Mouse (Mus musculus): ENCODE measurements around the gene 2900026A02Rik. TPM values are rescaled to one million over a fixed set of nuclear protein-coding genes. Genes with fewer than 3 reads are reported as not detected.

The 2900026A02Rik gene
- total RNA-seq, 2 experiments from 2014 or later: 21.3 to 25.8 TPM

DNA sequence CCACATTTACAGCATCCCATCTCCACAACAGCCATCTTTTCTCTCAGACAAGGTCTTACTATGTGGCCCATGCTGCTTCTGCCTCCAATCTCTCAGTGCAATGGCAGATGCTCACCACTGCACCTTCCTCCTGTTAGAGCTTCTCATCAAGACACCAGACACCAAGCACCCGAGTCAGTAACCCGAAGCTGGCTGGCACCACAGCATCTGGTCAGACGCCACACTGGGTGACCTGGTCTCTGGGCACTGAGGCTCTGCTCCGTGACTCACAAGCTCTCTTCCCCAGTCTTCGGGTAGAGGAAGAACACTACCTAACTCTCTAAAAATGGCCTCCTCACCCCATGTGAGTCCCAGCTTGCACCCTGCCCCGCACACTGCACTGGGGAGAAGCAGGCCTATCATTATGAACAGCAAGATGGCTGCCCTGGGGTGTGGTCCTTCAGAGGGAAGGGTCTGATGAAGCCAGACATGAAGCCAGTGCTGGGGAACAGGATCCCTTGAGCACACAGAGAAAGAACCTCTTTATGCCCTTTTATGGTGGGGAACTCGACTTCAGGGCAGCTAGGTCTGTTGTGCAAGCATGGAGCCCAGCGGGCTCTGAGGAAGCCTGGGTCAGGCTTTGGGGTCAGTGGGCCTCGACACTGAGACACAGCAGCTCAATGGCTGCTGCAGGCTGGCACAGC, 70.0 kb downstream of the 2900026A02Rik start:
- peak; percentile 83 for DNase-seq (ENCODE audit: low spot score)

DNA sequence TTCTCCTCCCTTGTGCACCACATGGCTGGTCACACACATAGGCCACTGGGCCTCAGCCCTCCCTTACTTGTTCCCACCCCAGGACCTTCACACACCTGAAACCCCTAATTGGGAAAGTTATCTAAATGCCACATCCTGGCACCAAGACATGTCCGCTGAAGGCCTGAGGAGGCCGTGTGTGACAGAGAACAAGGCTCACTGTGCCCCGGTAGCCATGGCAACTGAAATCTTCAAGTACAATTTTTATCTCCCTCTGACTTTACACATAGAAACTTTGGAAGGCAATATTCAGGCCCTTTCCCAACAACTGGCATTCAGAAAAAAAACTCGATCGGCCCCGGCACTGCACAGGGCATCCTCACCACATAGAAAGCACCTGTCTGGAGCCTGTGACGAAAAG, 72.0 kb downstream of the 2900026A02Rik start:
- DNase-seq (ENCODE audit: low spot score): no peak

DNA sequence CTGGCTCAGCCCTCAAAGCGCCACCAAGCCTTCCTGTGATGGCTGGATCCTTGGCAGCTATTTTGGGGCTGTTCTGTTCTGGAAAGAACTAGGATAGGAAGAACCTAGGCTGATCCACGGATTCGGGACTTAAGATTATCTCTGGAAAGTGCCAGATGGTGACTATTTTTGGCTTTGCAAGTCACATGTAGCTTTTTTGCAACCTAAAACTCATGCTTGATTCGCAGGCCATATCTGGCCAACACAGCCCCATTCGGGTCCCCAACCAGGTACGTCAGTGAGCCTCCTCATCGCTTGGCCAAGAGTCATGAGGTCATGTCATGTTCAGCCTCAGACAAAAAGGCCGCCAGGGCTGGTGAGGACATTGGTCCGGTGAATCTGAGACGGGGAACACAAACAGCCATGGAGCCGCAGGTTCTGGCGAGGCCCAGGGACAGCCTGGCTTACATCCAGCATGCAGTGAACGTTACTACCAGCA, 73.0 kb downstream of the 2900026A02Rik start:
- DNase-seq (ENCODE audit: low spot score): peak; percentile 48

DNA sequence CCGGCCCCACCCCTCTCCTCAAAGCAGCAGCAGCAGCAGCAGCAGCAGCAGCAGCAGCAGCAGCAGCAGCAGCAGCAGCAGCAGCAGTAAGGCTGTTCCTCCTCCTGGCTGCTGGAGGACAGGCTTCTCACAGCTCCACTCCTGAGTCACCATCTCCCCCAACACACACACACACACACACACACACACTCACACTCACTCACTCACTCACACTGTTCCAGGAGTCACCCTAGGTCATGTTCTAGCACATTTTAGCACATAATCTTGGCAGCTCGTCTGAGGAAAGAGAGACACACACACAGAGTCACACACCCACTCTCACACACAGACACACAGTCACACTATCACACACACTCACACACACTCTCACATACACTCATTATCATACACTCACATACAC, 74.4 kb downstream of the 2900026A02Rik start:
- no peak for DNase-seq (ENCODE audit: low spot score)

DNA sequence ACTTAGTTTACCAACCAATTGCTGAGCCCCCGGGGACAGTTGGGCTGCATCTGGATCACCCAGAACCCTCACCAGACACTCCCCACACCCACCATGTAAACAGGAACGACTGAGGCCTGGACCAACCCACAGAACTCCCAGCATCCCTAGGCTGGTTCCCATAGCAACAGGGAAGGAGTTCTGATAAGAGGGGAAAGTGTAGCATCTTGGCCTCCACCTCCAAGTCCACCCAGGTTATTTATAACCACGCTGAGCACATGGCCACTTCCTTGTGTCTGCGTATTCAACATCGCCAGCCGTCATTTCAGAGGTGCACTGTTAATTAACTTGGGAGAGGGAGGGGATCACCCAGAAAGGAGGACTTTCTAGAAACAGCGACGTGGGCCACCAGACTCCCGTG, 75.9 kb downstream of the 2900026A02Rik start:
- DNase-seq (ENCODE audit: low spot score): no peak

DNA sequence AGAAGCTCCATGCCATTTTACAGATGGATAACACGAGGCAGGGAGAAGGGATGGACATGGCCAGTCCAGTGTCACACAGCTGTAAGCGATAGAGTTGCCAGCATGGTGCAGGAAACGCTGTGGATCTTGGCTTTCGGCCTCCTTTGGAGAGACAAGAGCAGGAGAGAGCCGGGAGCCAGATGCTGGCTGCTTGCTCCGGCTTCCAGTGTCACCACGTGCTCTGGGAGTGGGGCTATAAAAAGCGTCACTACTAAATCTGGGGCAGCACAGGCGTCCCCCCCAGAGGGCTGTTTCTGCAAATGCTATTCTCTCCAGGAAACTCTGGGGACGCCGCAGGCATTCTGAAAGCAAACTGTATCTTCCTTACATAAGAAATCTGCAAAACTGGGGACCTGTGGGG, 78.5 kb downstream of the 2900026A02Rik start:
- DNase-seq (ENCODE audit: low spot score): peak; percentile 89

DNA sequence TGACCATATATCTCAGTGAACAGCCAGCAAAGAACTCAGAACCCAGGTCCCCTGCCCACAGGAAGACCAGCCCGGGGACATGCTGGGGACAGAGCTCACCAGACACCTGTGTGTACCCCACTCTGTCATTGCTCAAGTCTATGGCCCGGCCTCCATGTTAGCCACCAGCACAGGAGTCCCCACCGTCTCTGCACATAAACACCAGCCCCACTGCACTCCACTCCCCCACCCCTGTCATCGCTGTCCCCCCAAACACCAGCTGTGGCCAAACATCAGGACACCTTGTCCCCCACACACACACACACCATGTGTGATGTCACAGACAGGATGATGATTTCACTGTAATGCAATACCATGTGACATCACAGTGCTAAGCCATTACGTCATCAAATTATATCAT, 79.0 kb downstream of the 2900026A02Rik start:
- no peak for DNase-seq (ENCODE audit: low spot score)

DNA sequence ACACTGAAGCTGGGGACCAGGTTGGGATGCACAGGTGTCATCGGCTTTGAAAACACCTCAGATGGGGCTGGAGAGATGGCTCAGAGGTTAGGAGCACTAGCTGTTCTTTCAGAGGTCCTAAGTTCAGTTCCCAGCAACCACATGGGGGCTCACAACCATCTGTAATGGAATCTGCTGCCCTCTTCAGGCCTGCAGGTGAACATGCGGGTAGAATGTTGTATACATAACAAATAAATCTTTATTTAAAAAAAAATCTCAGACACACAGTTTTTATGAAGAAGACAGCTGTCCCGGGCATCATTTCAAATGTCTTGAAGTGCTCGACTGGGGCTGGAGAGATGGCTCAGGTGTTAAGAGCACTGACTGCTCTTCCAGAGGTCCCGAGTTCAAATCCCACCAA, 80.2 kb downstream of the 2900026A02Rik start:
- no peak for DNase-seq (ENCODE audit: low spot score)

DNA sequence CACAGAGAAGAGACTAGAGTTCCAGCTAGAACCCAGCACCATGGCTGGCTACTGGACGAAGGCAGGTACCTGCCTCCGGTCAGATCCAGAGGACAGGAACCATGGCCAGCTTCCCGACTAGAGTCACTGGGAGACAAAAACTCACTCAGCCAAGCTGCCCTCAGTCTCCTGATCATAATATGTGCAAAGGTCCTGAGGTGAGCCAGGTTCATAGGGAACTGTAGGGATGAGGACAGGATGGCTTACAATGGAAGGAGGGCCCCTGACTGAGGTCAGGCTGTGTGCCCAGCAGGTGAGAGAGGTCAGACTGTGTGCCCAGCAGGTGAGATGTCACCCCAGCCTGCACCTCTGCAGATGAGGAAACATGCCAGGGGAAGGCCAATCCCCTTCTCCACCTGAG, 81.0 kb downstream of the 2900026A02Rik start:
- DNase-seq (ENCODE audit: low spot score): no peak

DNA sequence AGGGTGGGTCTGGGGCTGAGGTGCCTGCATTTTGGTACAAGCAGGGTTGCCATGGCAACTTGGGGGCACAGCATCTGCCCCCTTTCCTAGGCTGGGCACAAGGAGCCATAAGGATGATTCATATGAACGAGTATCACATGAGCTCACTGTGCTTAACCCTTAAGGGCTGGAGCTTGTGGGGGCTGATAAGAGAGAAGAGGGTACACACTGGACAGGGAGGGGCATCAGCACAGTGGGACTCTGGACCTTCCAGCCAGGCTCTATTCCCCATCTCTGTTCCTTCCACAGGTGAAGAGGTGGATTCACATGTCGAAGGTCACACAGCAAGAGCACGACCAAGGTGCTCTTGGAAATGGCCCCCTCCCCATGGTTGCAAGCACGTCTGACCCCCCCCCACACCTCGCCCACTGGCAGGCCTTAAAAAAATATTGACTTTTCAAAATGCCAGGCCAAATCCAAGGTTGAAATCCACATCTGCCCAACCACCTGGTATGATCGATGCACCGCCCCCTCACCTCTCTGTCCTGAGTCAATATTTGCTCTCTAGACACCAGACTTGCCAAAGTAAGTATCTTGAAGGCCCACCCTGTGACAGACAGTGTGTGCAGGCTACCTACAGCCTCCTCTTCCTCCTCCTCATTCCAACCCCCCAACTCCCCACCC, 81.8 kb downstream of the 2900026A02Rik start:
- no peak for DNase-seq (ENCODE audit: low spot score)

DNA sequence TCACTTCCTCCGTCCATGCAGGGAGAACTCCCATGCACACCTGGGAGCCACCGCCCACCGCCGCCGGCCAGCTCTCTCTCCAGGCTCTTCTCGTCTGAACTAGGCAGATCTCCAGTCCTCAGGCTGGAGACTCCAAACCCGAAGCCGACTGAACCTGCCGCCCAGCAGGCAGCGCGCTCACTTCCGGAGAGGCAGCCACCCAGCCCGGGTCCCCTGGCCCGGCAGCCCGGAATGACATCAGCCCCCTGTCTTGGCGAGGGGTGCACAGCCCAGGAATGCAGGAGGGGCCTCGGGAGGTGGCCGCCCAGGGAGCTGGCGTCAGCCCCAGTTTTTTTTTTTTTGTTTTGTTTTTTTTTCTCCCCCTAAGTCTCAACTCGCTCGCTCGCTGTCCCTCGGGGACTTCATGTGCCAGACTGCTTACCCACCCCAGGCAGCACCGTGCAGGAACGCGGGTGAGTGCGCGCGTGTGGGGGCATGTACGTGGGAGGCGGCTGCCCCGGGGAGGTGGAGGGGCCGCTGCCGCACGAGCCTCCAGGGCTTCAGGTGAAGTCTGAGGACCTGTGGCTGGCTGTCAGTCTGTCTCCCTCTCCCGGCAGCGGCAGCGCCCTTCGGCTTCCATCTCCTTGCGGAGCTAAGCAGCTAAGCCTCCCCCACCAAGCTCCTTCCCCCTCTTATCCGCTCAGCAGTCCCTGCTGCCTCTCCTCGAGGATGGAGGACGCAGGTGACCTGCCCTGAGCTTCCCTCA, 82.5 kb downstream of the 2900026A02Rik start:
- peak; percentile 70 for DNase-seq (ENCODE audit: low spot score)

DNA sequence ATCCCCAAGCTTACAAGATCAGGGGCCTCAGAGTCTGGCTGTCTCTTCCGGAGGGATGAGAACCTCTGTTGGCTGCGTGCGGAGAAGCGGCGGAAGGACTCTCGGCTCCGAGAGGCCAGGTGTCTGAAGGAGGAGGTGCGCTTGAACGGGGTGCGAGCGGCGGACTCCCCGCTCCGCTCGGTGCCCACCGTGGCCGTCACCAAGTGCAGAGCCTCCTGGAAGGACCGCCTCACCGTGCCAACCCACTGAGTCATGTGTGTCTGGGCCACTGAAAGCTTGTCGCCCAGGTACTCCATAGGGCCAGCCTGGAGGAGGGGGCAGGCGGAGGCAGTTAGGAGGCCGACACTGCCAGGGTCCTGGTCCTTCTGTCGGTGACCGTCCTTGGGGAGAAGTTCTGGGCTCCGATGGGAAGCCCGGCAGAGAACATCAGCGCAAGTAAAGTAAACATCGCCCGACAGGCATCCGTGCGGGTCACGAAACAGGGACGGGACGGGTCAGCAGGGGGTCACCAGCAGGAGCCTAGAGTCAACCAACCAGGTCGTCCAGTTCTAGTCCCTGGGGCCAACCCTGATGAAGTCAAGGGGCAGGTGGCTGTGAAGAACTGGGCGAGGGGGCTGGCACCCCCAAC, 83.2 kb downstream of the 2900026A02Rik start:
- peak; percentile 46 for DNase-seq (ENCODE audit: low spot score)

DNA sequence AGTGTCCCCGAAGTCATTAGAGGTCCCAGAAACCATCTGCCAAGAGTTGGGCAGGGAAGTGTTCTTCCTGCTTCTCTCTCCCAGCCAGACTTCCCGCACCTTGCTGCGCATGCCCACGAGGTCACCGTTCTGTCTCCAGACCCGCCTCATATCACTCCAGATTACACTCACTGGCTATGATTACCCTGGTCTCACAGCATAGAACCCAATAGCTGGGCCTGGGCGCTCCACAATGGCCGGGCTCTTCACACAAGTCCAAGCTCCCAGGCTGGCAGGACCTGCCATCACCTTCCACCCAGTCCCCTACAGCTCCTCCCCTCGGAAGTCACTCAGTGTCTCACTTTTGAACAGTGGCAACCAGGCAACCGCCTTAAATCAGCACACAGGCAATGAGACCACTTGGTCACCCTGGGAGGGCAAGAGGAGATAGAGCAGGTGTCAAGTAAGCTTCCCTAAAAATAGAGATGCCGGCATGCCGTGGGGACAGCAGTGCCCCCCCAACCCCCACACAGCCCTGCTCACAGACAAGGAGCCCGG, 84.0 kb downstream of the 2900026A02Rik start:
- peak; percentile 61 for DNase-seq (ENCODE audit: low spot score)

DNA sequence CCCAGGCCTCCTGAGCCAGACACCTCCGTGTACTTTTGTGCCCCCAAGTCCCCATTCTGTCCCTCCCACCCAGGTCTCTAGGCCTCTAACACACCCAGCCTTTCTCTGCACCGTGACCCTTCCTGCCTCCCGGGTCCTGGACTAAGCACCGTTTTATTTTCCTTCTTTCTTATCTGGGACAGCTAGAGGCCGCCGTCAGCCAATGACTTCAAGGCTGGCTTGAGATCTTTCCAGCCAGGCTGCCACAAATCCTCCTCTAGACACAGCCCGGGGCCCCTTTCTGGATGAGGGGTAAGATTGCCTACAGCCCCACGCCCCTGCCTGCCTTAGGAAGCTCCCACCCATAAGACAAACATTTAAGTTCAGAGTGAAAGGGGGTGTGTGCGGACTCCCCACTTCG, 85.5 kb downstream of the 2900026A02Rik start:
- DNase-seq (ENCODE audit: low spot score): no peak

DNA sequence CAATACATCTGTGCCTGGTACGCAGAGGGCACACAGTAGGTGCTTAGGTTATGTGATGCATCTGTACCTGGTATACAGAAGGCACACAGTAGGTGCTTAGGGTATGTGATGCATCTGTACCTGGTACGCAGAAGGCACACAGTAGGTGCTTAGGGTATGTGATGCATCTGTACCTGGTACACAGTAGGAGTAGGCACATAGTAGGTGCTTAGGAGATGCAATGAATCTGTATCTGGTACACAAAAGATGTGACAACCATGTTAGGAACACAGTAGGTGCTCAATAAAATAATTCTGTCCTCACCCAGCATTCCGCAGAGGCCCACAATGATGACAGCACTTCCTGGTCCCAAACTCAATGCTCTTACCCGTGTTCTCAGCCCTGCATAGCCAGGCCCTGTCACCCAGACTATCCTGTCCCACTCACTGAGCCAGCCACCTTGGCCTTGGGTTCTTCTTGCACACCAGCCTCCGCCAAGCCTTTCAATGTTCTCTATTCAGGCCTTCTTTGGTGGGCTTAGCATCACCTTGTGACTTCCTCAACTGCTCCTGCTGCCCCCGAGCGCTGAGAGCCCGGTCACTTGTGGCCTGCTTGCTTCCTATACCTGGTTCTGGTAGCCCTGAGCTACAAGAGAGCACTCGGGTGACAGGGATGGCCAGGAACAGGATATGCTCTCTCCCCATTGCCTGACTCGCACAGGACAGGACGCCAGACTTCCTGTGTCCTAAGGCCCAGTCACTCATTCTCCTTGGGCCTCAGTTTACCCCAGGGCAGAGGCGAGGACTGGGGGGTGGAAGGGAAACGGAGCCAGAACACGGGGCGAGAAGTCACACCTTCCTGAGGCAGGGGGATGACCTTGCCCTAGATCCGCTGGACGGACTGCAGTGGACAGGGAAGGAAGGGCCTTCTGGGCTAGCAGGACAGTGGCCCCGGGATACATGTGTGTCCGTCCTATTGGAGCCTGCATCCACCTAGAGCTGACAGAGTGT, 87.0 kb downstream of the 2900026A02Rik start:
- DNase-seq (ENCODE audit: low spot score): no peak

DNA sequence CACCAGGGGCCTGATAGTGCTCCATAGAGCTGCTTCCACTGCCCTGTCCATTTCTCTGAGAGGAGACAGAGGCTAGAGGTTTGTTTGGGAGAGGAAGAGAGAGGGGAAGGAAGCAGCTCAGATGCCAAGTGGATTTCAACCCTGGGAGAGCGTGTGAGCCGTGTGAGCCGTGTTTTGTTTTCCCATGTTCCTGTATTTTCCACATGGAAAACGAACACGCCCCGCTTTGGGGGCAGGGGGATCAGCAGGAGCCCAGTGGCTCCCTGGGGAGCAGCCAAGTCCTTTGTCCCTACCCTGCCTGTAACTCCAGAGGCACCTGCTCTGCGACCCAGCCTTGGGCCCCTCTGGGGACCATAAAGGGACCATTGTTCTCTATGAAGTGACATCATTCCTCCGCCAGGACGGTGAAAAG, 88.0 kb downstream of the 2900026A02Rik start:
- DNase-seq (ENCODE audit: low spot score): peak; percentile 29

DNA sequence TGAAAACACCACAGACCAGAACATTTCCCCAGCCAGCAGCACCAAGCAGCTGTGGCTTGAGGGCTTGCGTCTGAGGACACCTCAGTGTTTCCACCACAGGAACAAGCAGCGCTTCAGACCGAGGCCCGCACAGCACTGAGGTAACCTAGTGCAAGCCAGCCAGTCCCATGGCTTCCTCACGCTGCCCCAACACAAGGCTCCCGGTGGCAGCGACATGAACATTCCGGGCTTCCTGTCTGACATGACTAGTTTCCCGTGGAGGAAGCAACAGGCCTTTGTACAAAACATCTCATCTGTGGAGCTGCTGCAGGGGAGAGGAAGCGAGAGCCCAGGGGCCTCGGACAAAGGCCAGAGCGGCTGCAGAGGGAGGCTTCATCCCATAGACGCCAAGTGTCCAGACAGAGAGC, 88.4 kb downstream of the 2900026A02Rik start:
- no peak for DNase-seq (ENCODE audit: low spot score)

DNA sequence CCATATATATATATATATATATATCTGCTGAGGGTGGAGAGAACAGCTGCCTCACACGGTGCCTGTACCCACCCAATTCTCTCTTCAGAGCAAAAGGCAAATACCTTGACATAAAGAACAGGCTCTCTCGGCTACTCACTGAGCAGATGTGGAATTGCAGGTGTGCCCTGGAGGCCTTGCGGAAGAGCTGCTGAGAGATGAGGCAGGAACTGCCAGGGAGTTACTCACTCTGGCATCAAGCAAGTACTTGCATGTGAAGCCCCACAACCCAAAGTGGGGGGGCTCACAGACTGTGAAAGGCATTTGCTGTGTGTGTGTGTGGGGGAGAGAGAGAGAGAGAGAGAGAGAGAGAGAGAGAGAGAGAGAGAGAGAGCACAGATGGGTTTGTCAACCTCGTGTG, 92.6 kb downstream of the 2900026A02Rik start:
- no peak for DNase-seq (ENCODE audit: low spot score)

DNA sequence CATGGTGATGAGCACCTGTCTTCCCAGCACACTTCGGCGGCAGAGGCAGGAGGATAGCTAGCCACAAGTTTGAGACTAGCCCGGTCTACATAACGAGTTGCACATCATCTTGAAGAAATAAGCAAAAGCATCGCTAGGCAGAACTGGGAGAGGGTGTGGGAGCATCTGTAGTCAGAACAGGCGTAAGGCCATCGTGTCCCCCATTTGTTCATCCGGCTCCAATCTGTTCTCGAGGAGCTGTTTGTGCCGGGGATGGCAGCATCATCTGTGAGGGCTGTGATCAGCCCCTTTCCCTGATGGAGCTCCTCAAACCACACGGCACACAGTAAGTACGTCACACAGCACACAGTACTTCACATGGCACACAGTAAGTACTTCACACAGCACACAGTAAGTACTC, 94.6 kb downstream of the 2900026A02Rik start:
- DNase-seq (ENCODE audit: low spot score): no peak

DNA sequence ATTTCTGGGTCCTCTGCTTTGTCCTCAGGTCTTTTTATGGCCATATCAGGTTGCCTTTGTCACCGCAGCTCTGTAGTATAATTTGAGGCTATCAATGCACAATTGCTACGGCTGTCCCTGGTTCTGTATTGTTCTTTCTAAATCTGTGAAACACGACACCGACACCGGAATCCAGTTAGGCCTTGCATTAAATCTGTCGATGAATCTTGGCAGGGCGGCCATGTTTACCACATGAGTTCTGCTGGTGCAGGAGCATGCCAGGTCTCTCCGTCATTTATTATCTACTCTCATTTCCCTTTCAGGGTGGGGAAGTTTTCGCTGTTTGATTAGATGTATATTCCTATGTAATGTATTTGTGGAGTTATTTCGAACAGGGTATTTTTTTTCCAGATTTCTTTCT, 97.3 kb downstream of the 2900026A02Rik start:
- no peak for DNase-seq (ENCODE audit: low spot score)
